Mouse (Mus musculus) intestine, postnatal 0 days (tissue): ENCODE results near the gene Spock2. TPM values are rescaled to one million over a fixed set of nuclear protein-coding genes. Genes with fewer than 3 reads are reported as not detected.
"Not testable (repeated sequence)": the region's sequence is repeated elsewhere in the genome, so short reads cannot be mapped to it uniquely, and the experiment has no call there.

Experiments
- ATAC-seq: fragments of 200-750 bp; cut with Nextera tagmentation; 2 replicates; pipeline ENCODE4 v1.8.0; 2017; ENCODE audit warnings: mild to moderate bottlenecking, moderate TSS enrichment, moderate library complexity
- H3K27ac ChIP-seq: fragments of 300-500 bp; sonication (generic); 2 replicates; pipeline ENCODE4 v1.5.1; 2014; ENCODE audit warnings: mild to moderate bottlenecking, low read depth, low read length, moderate library complexity
- H3K27me3 ChIP-seq: fragments of 300-500 bp; sonication (generic); replicated peaks from 2 replicates; pipeline ENCODE4 v1.6.1; 2014; ENCODE audit warnings: low read length, mixed read lengths; ENCODE audit not compliant: control insufficient read depth, insufficient read depth
- H3K36me3 ChIP-seq: fragments of 300-500 bp; sonication (generic); 2 replicates; pipeline ENCODE4 v1.6.1; 2014; ENCODE audit warnings: mild to moderate bottlenecking, moderate library complexity; ENCODE audit not compliant: control insufficient read depth, insufficient read depth
- H3K4me1 ChIP-seq: fragments of 300-500 bp; sonication (generic); replicated peaks from 2 replicates; pipeline ENCODE4 v1.6.1; 2014; ENCODE audit warnings: antibody characterized with exemption, low read length, mixed read lengths; ENCODE audit not compliant: control insufficient read depth, insufficient read depth
- H3K4me2 ChIP-seq: fragments of 300-500 bp; sonication (generic); replicated peaks from 2 replicates; pipeline ENCODE4 v1.6.1; 2014; ENCODE audit warnings: low read depth, mild to moderate bottlenecking, moderate library complexity
- H3K4me3 ChIP-seq: fragments of 300-500 bp; sonication (generic); 2 replicates; pipeline ENCODE4 v1.5.1; 2014; ENCODE audit warnings: low read depth, low read length
- H3K9ac ChIP-seq: fragments of 300-500 bp; sonication (generic); 2 replicates; pipeline ENCODE4 v1.6.1; 2014; ENCODE audit warnings: mild to moderate bottlenecking, low read depth, low read length
- H3K9me3 ChIP-seq: fragments of 300-500 bp; sonication (generic); 2 replicates; pipeline ENCODE4 v1.6.1; 2016; ENCODE audit warnings: mixed run types; ENCODE audit not compliant: control insufficient read depth
- CTCF ChIP-seq: sonication (generic); IDR thresholded peaks from 2 replicates; pipeline ENCODE4 v1.5.1; 2016; ENCODE audit warnings: low read depth, mild to moderate bottlenecking, control low read depth, antibody characterized with exemption, moderate library complexity
- WGBS: fragments of 180-500 bp; shearing (Covaris S2); extraction: QIAGEN DNeasy Blood & Tissue Kit; methylation state at CpG from one replicate; pipeline ENCODE4 v1.1.7; 2014; 5-methylcytosine and 5-hydroxymethylcytosine counted together
- microRNA-seq: library from miRNA; unstranded; fragments of <30 nt; microRNA quantifications from one replicate; pipeline ENCODE4, GENCODE M21; 2016
- polyA plus RNA-seq: library from polyadenylated mRNA; unstranded; fragments of >200 nt; fragmentation: Nextera tagmentation; extraction: Ambion mirVana; gene quantifications from 2 replicates; pipeline ENCODE4 v1.2.1, GENCODE M21; 2015

Spock2 gene
- polyA plus RNA-seq, 1 experiment from 2014 or later: 2.1 TPM

DNA sequence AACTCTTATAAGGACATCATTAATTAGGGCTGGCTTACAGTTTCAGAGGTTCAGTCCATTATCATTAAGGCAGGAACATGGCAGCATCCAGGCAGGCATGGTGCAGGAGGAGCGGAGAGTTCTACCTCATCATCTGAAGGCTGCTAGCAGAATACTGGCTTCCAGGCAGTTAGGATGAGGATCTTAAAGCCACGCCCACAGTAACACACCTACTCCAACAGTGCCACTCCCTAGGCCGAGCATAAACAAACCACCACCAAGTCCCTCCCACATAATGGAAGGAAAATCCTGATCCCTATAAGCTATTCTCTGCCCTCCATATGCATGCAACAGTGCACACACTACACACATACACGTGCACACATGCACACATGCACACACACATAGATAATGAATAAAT is 66.3 kb downstream of the Spock2 start:
- 83% methylated on average over 4 of the region's 4 CpGs for WGBS
- H3K36me3 ChIP-seq: no peaks in the 10 kb centered on the region
- no peaks in the 10 kb centered on the region for H3K27me3 ChIP-seq
- H3K4me3 ChIP-seq: no peak overlapping the region
- ATAC-seq: no peak
- no peaks in the 10 kb centered on the region for H3K4me1 ChIP-seq
- no peak for TF ChIP-seq CTCF
- no peak overlapping the region for H3K4me2 ChIP-seq
- no peak overlapping the region for H3K9ac ChIP-seq
- H3K27ac ChIP-seq: no peak overlapping the region
- no peaks in the 10 kb centered on the region for H3K9me3 ChIP-seq

DNA sequence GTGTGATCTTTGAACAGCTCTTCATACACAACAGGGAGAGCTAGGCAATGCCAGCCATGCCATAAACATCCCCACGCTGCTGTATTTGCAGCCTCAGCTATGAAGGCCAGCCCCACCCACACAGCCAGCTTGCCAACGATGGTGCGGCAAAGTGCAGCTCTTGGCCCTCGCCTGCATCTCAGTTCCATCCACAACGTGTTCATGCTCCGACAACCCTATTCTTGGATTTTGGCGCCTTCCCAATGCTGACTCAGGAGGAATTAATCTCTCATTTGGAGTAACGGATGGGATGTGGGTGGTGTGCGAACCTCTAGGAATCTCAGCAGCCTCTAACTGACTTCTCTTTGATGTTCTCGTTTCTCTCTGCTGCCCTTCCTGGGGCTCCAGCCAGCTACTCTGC is 67.0 kb downstream of the Spock2 start:
- no peaks in the 10 kb centered on the region for H3K4me1 ChIP-seq
- H3K27me3 ChIP-seq: no peaks in the 10 kb centered on the region
- ATAC-seq: no peak
- H3K4me3 ChIP-seq: no peak overlapping the region
- H3K36me3 ChIP-seq: no peaks in the 10 kb centered on the region
- no peak for TF ChIP-seq CTCF
- H3K9me3 ChIP-seq: no peaks in the 10 kb centered on the region
- no peak overlapping the region for H3K4me2 ChIP-seq
- no peak overlapping the region for H3K27ac ChIP-seq
- WGBS: 69% methylated on average over 10 of the region's 10 CpGs
- no peak overlapping the region for H3K9ac ChIP-seq

DNA sequence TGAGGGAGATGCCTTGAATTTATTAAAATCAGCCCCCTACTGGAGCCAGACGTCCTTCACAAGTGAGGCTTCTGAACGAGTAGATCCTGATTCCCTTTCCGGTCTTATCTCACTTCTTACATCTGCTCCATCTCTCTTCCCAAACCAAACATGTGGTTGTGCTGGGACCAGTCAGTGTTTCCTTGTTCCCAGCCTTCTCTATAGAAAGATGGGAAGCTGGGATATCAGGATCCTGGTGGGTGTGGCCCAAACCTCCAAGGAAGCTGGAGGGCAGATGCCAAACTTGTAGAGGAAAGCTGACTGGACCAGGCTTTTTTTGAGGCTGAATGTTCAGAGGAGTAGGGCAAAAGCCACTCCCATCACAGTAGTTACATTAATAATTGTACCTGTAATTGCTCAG is 68.5 kb downstream of the Spock2 start:
- ATAC-seq: no peak
- Histone ChIP-seq H3K9ac (no peak overlapping the region), H3K4me2 (no peak overlapping the region), H3K27me3 (no peaks in the 10 kb centered on the region), H3K9me3 (no peaks in the 10 kb centered on the region), H3K4me1 (no peaks in the 10 kb centered on the region), H3K4me3 (no peak overlapping the region), H3K36me3 (no peaks in the 10 kb centered on the region), H3K27ac (no peak overlapping the region)
- WGBS: 56% methylated on average over 3 of the region's 3 CpGs
- no peak for TF ChIP-seq CTCF

DNA sequence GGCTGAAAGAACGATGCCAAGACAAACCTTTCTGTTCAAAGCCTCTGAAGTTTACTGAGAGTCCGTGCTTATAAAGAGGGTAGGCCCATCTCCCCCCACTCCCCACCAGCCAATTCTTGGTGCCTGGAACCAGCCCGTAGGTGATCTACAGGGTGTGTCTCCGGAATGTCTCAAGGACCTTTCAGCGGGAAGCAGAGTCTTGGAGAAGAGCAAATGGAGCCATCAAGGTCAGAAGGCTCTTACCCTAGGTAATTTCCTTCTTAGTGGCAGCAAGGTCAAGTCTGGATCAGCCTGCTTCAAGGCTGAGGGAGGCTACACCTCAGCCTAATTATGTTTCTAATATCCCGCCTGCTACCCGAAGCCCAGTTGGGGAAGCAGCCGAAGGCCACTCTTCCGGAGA is 69.3 kb downstream of the Spock2 start:
- not testable (repeated sequence) for H3K4me3 ChIP-seq, H3K27ac ChIP-seq, H3K4me2 ChIP-seq, H3K9me3 ChIP-seq, ATAC-seq, H3K36me3 ChIP-seq, H3K4me1 ChIP-seq, H3K27me3 ChIP-seq, H3K9ac ChIP-seq
- 86% methylated on average over 9 of the region's 9 CpGs for WGBS

Small RNA genes lying within 50 kb of the gene (microRNA-seq; reads per million reads assigned to microRNA genes)
- not detected for gene Mir6906

Other genes with a start within 250 kb of the Spock2 start
- 25.6 and 27.4 TPM in 2 replicates for gene Dnajb12, start 226.7 kb upstream of the Spock2 start, polyA plus RNA-seq
- 11.5 and 17.8 TPM in 2 replicates for gene Ddit4, start 154.4 kb upstream of the Spock2 start, polyA plus RNA-seq
- gene Ascc1, start 103.4 kb upstream of the Spock2 start, polyA plus RNA-seq: 28.7 TPM in 2 replicates
- 98.4 and 100 TPM in 2 replicates for gene Anapc16, start 103.1 kb upstream of the Spock2 start, polyA plus RNA-seq
- 0.27 and 0.29 TPM in 2 replicates for gene Chst3, start 113.0 kb downstream of the Spock2 start, polyA plus RNA-seq
- 135 and 137 TPM in 2 replicates for gene Psap, start 171.4 kb downstream of the Spock2 start, polyA plus RNA-seq
- gene Vsir, start 240.6 kb downstream of the Spock2 start, polyA plus RNA-seq: 9.7 and 11.5 TPM in 2 replicates